Mouse (Mus musculus) ES-Bruce4 (cell line): ENCODE results near the gene Tenm2. TPM values are rescaled to one million over a fixed set of nuclear protein-coding genes. Genes with fewer than 3 reads are reported as not detected.

ENCODE experiments used
- H3K27ac ChIP-seq: 2 replicates; pipeline ENCODE4 v1.5.1; 2012; ENCODE audit warnings: low read length, inconsistent platforms; ENCODE audit not compliant: insufficient read depth
- H3K27me3 ChIP-seq: 2 replicates; pipeline ENCODE4 v1.6.1; 2012; ENCODE audit warnings: mild to moderate bottlenecking, low read length, inconsistent platforms; ENCODE audit not compliant: control insufficient read depth, poor library complexity, insufficient read depth, severe bottlenecking
- H3K36me3 ChIP-seq: 2 replicates; pipeline ENCODE4 v1.6.1; 2012; ENCODE audit warnings: inconsistent platforms, mild to moderate bottlenecking, low read length, moderate library complexity; ENCODE audit not compliant: control insufficient read depth, poor library complexity, insufficient read depth, severe bottlenecking
- H3K4me1 ChIP-seq: one replicate; pipeline ENCODE4 v1.8.1; 2011; ENCODE audit warnings: low read length; ENCODE audit not compliant: control insufficient read depth, insufficient read depth
- H3K4me3 ChIP-seq: 2 replicates; pipeline ENCODE4 v1.5.1; 2011; ENCODE audit warnings: low read depth, mild to moderate bottlenecking, low read length
- H3K9ac ChIP-seq: 2 replicates; pipeline ENCODE4 v1.6.1; 2012; ENCODE audit warnings: low read depth, mild to moderate bottlenecking, inconsistent platforms; ENCODE audit not compliant: poor library complexity, severe bottlenecking
- H3K9me3 ChIP-seq: replicated peaks from 2 replicates; pipeline ENCODE4 v1.6.1; 2012; ENCODE audit warnings: mild to moderate bottlenecking, low read length, inconsistent platforms; ENCODE audit not compliant: control insufficient read depth, poor library complexity, insufficient read depth, severe bottlenecking
- CTCF ChIP-seq: IDR thresholded peaks from one replicate; pipeline ENCODE4 v1.8.1; 2011; ENCODE audit warnings: low read depth, low read length
- EP300 ChIP-seq: IDR thresholded peaks from 2 replicates; pipeline ENCODE4 v1.6.1; 2011; ENCODE audit warnings: low read depth, low read length; ENCODE audit not compliant: insufficient read depth
- POLR2A ChIP-seq: IDR thresholded peaks from one replicate; pipeline ENCODE4 v1.8.1; 2011; ENCODE audit warnings: low read length; ENCODE audit not compliant: insufficient read depth
- polyA plus RNA-seq: library from polyadenylated mRNA; stranded (reverse); fragments of >200 nt; gene quantifications from 2 replicates; pipeline ENCODE4 v1.2.4, GENCODE M21; 2011; ENCODE audit warnings: low read depth; ENCODE audit not compliant: missing spikeins, insufficient read depth, insufficient read length

The Tenm2 gene
- polyA plus RNA-seq, 1 experiment: not detected

DNA sequence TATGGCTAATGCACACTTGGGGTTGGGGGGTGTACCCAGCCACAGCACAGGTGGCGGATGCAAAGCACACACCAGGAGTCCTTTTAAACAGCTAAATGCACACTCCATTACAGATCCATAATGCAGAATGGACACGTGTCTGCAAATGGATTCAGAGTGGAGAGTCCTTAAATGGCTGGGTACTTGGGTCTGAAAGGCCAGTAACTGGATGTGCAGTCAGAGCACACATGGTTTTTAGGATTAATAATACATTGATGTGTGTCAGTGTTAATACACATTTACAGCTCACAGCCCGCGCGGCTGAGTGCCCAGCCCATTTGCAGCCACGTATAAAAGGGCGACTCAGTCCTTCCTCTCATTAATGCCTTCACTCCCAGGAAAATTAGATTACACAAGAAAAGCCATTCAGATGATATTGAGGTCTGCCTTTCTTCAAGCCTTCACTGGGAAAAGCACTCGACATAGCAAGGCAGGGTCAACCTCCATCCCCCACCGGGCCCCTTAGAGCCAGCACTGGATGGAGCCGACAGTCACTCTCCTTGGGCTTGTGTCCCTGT is 1073.9 kb downstream of the Tenm2 start:
- H3K27me3 ChIP-seq: no peaks in the 10 kb centered on the region
- H3K4me3 ChIP-seq: no peak overlapping the region
- no peak for TF ChIP-seq POLR2A
- no peak for TF ChIP-seq EP300
- TF ChIP-seq CTCF: no peak
- H3K4me1 ChIP-seq: no peaks in the 10 kb centered on the region
- H3K27ac ChIP-seq: no peak overlapping the region
- no peak overlapping the region for H3K9ac ChIP-seq
- no peaks in the 10 kb centered on the region for H3K9me3 ChIP-seq
- H3K36me3 ChIP-seq: no peaks in the 10 kb centered on the region

DNA sequence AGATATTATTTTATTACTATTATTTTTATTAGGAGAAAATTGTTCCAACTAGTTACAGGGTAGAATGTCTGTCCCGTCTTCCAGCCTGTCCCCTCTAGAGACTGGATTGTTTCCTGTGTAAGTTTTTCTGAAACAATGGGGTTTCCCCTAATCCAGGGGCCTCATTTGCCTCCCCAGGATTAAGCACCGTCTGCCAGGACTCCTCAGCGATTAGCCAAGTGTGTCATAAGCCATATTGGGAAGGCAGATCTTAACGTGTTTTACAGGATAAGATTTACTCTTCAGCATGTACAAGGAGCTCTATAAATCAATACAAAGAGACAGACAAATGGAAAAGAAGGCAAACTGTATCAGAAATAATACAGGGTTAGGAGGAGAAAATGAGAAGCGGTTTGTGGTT is 1082.3 kb downstream of the Tenm2 start:
- H3K36me3 ChIP-seq: no peaks in the 10 kb centered on the region
- TF ChIP-seq EP300: no peak
- TF ChIP-seq CTCF: no peak
- no peak for TF ChIP-seq POLR2A
- no peaks in the 10 kb centered on the region for H3K27me3 ChIP-seq
- no peak overlapping the region for H3K27ac ChIP-seq
- no peaks in the 10 kb centered on the region for H3K4me1 ChIP-seq
- no peaks in the 10 kb centered on the region for H3K9me3 ChIP-seq
- H3K4me3 ChIP-seq: no peak overlapping the region
- no peak overlapping the region for H3K9ac ChIP-seq

DNA sequence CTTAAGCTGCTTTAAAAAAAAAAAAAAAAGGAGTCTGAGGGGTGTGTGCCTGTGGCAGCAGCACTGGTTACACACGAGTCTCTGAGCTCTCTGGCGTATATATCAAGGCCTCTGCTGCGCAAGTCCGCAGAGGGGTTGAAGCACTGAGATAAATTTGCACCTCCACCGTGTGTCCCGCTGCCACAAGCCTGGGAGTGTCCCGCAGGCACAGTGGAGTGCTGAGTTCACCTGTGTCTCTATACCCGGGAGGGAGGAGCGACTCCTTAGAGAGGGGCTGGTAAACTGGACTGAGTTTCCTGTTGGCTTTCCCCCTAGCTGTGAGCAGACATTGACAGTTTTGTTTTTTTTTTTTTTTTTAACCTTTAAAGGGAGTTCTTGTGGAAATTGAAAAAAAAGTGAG is 1082.8 kb downstream of the Tenm2 start:
- Histone ChIP-seq H3K27me3 (no peaks in the 10 kb centered on the region), H3K36me3 (no peaks in the 10 kb centered on the region), H3K9ac (no peak overlapping the region), H3K4me1 (no peaks in the 10 kb centered on the region), H3K9me3 (no peaks in the 10 kb centered on the region), H3K4me3 (no peak overlapping the region), H3K27ac (no peak overlapping the region)
- TF ChIP-seq EP300 (no peak), POLR2A (no peak), CTCF (no peak)

DNA sequence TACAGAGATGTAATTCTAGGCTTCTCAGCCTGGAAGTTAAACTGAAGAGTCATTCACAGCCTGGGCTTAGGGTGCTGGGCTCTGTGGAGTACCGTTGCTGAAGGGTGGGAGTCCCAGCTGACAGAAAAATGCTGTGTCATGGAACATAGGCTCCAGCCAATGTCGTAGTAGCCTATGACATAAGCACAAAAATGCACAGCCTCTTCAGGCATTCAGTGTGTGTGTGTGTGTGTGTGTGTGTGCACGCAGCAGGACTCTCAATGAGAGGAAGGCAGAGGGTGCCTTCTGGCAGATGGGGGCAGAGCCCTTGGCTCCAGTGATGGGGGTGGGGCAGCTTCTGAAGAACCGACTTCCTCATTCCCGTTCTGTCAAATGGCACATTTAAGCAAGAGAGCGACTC is 1083.5 kb downstream of the Tenm2 start:
- TF ChIP-seq EP300 (no peak), POLR2A (no peak), CTCF (no peak)
- no peak overlapping the region for H3K27ac ChIP-seq
- H3K9ac ChIP-seq: no peak overlapping the region
- H3K27me3 ChIP-seq: no peaks in the 10 kb centered on the region
- no peaks in the 10 kb centered on the region for H3K4me1 ChIP-seq
- H3K4me3 ChIP-seq: no peak overlapping the region
- H3K36me3 ChIP-seq: no peaks in the 10 kb centered on the region
- H3K9me3 ChIP-seq: no peaks in the 10 kb centered on the region

DNA sequence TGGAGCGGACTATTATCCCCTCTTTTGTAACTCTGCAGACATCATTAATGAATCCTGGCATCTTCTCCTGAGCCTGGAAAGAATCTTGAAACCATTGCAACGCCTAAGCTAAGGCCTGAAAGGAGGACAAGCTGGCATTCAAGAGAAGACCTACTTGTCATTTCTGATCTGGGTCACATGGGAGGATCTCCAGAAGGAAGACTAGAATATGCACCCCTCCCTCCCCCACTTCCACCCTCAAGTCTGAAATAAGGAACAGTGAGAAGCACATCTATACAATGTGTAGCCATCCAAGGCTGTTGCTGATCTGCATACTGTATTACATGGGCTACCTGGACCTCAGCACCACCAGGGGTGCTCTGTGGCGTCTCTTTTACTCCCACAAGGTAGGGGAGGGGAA is 1086.7 kb downstream of the Tenm2 start:
- no peaks in the 10 kb centered on the region for H3K36me3 ChIP-seq
- H3K4me1 ChIP-seq: no peaks in the 10 kb centered on the region
- no peak for TF ChIP-seq EP300
- no peak for TF ChIP-seq POLR2A
- TF ChIP-seq CTCF: no peak
- H3K9me3 ChIP-seq: no peaks in the 10 kb centered on the region
- no peak overlapping the region for H3K9ac ChIP-seq
- H3K4me3 ChIP-seq: no peak overlapping the region
- H3K27me3 ChIP-seq: no peaks in the 10 kb centered on the region
- H3K27ac ChIP-seq: no peak overlapping the region

DNA sequence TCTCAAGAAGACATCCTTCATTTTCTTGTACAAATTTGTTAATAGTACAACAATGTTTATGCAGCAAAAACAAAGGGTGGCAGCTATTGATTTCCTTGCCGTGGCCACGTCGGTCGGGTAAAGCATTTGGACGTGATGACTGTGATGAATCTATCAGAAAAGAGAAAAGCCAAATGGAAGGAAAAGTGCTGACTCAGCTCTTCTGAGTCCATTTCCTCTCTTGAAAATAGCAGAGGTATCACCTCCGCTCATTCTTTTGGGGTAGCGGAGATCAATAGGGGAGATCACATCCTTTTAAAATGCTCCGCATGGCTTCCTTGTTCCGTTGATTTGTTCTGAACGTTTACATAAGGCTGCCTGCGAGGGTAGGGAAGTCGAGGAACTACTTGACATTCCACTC is 1090.7 kb downstream of the Tenm2 start:
- H3K36me3 ChIP-seq: no peaks in the 10 kb centered on the region
- no peaks in the 10 kb centered on the region for H3K4me1 ChIP-seq
- no peaks in the 10 kb centered on the region for H3K9me3 ChIP-seq
- no peaks in the 10 kb centered on the region for H3K27me3 ChIP-seq
- no peak overlapping the region for H3K4me3 ChIP-seq
- TF ChIP-seq EP300 (no peak), CTCF (no peak), POLR2A (no peak)
- no peak overlapping the region for H3K27ac ChIP-seq
- no peak overlapping the region for H3K9ac ChIP-seq
